Mouse (Mus musculus) liver, embryonic 15.5 days (tissue): Measurements from ENCODE around the gene Atg7. TPM values are rescaled to one million over a fixed set of nuclear protein-coding genes. Genes with fewer than 3 reads are reported as not detected.

ENCODE experiments used
- ATAC-seq: fragments of 200-750 bp; cut with Nextera tagmentation; 2 replicates; pipeline ENCODE4 v1.8.0; 2017; ENCODE audit warnings: moderate number of reproducible peaks, mild to moderate bottlenecking, moderate library complexity; ENCODE audit not compliant: insufficient read depth
- H3K27ac ChIP-seq: fragments of 300-500 bp; sonication (generic); replicated peaks from 2 replicates; pipeline ENCODE4 v1.5.1; 2015; ENCODE audit warnings: mild to moderate bottlenecking, inconsistent platforms
- H3K27me3 ChIP-seq: fragments of 300-500 bp; sonication (generic); 2 replicates; pipeline ENCODE4 v1.6.1; 2015; ENCODE audit warnings: mild to moderate bottlenecking, inconsistent platforms
- H3K36me3 ChIP-seq: fragments of 300-500 bp; sonication (generic); replicated peaks from 2 replicates; pipeline ENCODE4 v1.6.1; 2015; ENCODE audit warnings: moderate library complexity, mild to moderate bottlenecking, inconsistent platforms
- H3K4me1 ChIP-seq: fragments of 300-500 bp; sonication (generic); replicated peaks from 2 replicates; pipeline ENCODE4 v1.6.1; 2015; ENCODE audit warnings: inconsistent platforms
- H3K4me2 ChIP-seq: fragments of 300-500 bp; sonication (generic); 2 replicates; pipeline ENCODE4 v1.6.1; 2015; ENCODE audit warnings: moderate library complexity, mild to moderate bottlenecking, inconsistent platforms
- H3K4me3 ChIP-seq: fragments of 300-500 bp; sonication (generic); replicated peaks from 2 replicates; pipeline ENCODE4 v1.5.1; 2015; ENCODE audit warnings: mild to moderate bottlenecking, inconsistent platforms
- H3K9ac ChIP-seq: fragments of 300-500 bp; sonication (generic); 2 replicates; pipeline ENCODE4 v1.6.1; 2015; ENCODE audit warnings: moderate library complexity, mild to moderate bottlenecking, inconsistent platforms
- H3K9me3 ChIP-seq: fragments of 300-500 bp; sonication (generic); replicated peaks from 2 replicates; pipeline ENCODE4 v1.6.1; 2016; ENCODE audit warnings: inconsistent platforms
- WGBS: fragments of 180-500 bp; shearing (Covaris S2); methylation state at CpG from one replicate; pipeline ENCODE4 v1.1.7; 2015; ENCODE audit warnings: mixed read lengths; ENCODE audit not compliant: insufficient replicate concordance; 5-methylcytosine and 5-hydroxymethylcytosine counted together
- polyA plus RNA-seq: library from polyadenylated mRNA; unstranded; fragments of >200 nt; fragmentation: Nextera tagmentation; extraction: Ambion mirVana; gene quantifications from 2 replicates; pipeline ENCODE4 v1.2.1, GENCODE M21; 2015

The Atg7 gene
- polyA plus RNA-seq, 1 experiment from 2014 or later, result 12.5 TPM

GRCm38 (mm10) chr6:114685412-114685811, 42.5 kb downstream of the Atg7 start:
- Histone ChIP-seq H3K4me3 (no peak overlapping the region), H3K36me3 (peaks cover 9% of the 10 kb centered on the region; the same call in 1 of the 2 replicates), H3K9me3 (no peaks in the 10 kb centered on the region), H3K27me3 (no peaks in the 10 kb centered on the region), H3K4me2 (no peak overlapping the region), H3K9ac (no peak overlapping the region), H3K4me1 (no peaks in the 10 kb centered on the region), H3K27ac (no peak overlapping the region)
- WGBS, result 69% methylated on average over 1 of the region's 1 CpGs
- ATAC-seq, result no peak

- H3K36me3 ChIP-seq, result peaks cover 6% of the 10 kb centered on the region; the same call in 1 of the 2 replicates
- no peak overlapping the region for H3K27ac ChIP-seq
- H3K27me3 ChIP-seq, result no peaks in the 10 kb centered on the region
- ATAC-seq, result no peak
- no peak overlapping the region for H3K4me3 ChIP-seq
- 57% methylated on average over 1 of the region's 1 CpGs for WGBS
- no peak overlapping the region for H3K4me2 ChIP-seq
- no peaks in the 10 kb centered on the region for H3K9me3 ChIP-seq
- no peaks in the 10 kb centered on the region for H3K4me1 ChIP-seq
- H3K9ac ChIP-seq, result no peak overlapping the region
These were observed 44.1 kb downstream of the Atg7 start for GRCm38 (mm10) chr6:114687035-114687434.

DNA sequence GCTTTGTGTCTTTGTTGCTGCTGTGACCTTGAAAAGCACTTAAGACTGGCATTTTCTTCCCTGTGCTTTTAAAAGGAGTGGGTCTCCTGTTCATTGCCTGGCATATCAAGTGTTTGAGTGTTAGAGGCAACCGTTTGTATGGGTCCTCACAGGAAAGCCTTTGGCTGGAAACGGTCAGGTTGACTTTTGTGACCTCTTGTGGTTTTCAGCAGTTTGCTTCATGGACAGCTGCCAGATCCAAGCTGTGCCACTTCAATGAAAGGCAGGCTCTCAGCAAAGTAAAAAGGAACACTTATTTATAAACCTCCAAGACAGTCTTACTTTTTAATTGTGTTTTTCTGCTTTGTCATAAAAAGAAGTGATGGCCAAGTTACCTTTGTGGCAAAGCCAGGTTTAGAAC, 47.8 kb downstream of the Atg7 start:
- Histone ChIP-seq H3K4me3 (no peak overlapping the region), H3K36me3 (peaks cover 4% of the 10 kb centered on the region; the same call in 1 of the 2 replicates), H3K9ac (no peak overlapping the region), H3K4me2 (no peak overlapping the region), H3K27ac (no peak overlapping the region), H3K27me3 (no peaks in the 10 kb centered on the region), H3K9me3 (no peaks in the 10 kb centered on the region), H3K4me1 (no peaks in the 10 kb centered on the region)
- WGBS, result 33% methylated on average over 2 of the region's 2 CpGs
- ATAC-seq, result no peak

- H3K4me3 ChIP-seq, result no peak overlapping the region
- H3K4me1 ChIP-seq, result no peaks in the 10 kb centered on the region
- WGBS, result 72% methylated on average over 6 of the region's 6 CpGs
- peaks cover 2% of the 10 kb centered on the region; the same call in 1 of the 2 replicates for H3K36me3 ChIP-seq
- no peak for ATAC-seq
- no peak overlapping the region for H3K9ac ChIP-seq
- H3K4me2 ChIP-seq, result no peak overlapping the region
- no peaks in the 10 kb centered on the region for H3K27me3 ChIP-seq
- no peaks in the 10 kb centered on the region for H3K9me3 ChIP-seq
- H3K27ac ChIP-seq, result no peak overlapping the region
These were observed 48.6 kb downstream of the Atg7 start for GRCm38 (mm10) chr6:114691530-114691929.

- WGBS, result 84% methylated on average over 10 of the region's 10 CpGs
- no peaks in the 10 kb centered on the region for H3K4me1 ChIP-seq
These were observed 49.8 kb downstream of the Atg7 start for GRCm38 (mm10) chr6:114692691-114693090.

GRCm38 (mm10) chr6:114697646-114698490, 55.0 kb downstream of the Atg7 start:
- Histone ChIP-seq H3K27me3 (no peaks in the 10 kb centered on the region), H3K27ac (no peak overlapping the region), H3K9me3 (no peaks in the 10 kb centered on the region), H3K4me1 (no peaks in the 10 kb centered on the region), H3K36me3 (0 out of 2 replicates have a peak, but pooled peaks cover 10% of the 10 kb centered on the region), H3K9ac (no peak overlapping the region), H3K4me2 (no peak overlapping the region), H3K4me3 (no peak overlapping the region)
- 40% methylated on average over 9 of the region's 9 CpGs for WGBS
- ATAC-seq, result no peak

More at GRCm38 (mm10) chr6:114692691-114693090, 49.8 kb downstream of the Atg7 start:
- no peaks in the 10 kb centered on the region for H3K27me3 ChIP-seq
- no peaks in the 10 kb centered on the region for H3K9me3 ChIP-seq
- no peaks in the 10 kb centered on the region; the same call in 1 of the 2 replicates for H3K36me3 ChIP-seq
- H3K27ac ChIP-seq, result no peak overlapping the region
- no peak overlapping the region for H3K9ac ChIP-seq
- no peak for ATAC-seq
- no peak overlapping the region for H3K4me2 ChIP-seq
- H3K4me3 ChIP-seq, result no peak overlapping the region

DNA sequence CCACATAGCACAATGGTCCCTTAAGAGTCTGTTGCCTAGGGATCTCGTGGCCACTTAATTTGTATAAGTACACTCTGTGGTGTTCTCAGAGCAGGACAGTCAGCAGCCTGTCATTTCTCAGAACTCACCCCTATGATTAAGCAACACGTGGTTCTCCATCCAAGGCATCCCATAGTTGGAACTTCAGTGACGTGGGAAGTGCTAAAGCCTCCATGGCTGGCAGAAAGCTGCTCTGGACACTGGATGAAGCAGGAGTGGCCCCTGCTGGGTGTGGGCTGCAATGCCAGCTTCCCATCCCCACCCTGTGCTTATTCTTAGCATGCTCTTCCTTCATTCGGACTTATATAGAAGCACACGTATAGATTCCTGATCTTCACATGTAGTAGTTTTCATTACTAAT, 55.7 kb downstream of the Atg7 start:
- ATAC-seq, result no peak
- H3K36me3 ChIP-seq, result 0 out of 2 replicates have a peak, but pooled peaks cover 10% of the 10 kb centered on the region
- no peaks in the 10 kb centered on the region for H3K4me1 ChIP-seq
- H3K9me3 ChIP-seq, result no peaks in the 10 kb centered on the region
- H3K4me3 ChIP-seq, result no peak overlapping the region
- 56% methylated on average over 5 of the region's 5 CpGs for WGBS
- H3K27me3 ChIP-seq, result no peaks in the 10 kb centered on the region
- no peak overlapping the region for H3K4me2 ChIP-seq
- H3K27ac ChIP-seq, result no peak overlapping the region
- H3K9ac ChIP-seq, result no peak overlapping the region

DNA sequence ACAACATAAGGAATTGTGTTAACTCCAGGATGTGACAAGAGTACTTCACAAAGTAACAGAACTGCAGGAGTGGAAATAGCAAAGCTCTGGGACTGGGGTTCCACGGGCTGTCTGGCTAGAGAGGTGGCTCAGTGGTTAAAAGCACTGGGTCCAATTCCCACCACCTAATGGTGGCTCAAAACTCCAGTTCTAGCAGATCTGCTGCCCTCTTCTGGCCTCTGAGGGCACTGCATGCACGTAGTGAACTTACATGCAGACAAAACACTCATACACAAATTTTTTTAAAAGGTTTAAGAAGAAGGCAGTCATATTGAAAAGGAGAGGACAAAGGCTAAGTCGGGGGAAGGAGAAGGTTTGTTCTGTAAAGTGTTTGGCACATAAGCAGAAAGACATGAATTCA, 57.8 kb downstream of the Atg7 start:
- Histone ChIP-seq H3K4me1 (no peaks in the 10 kb centered on the region), H3K27ac (no peak overlapping the region), H3K36me3 (0 out of 2 replicates have a peak, but pooled peaks cover 15% of the 10 kb centered on the region), H3K9ac (no peak overlapping the region), H3K9me3 (no peaks in the 10 kb centered on the region), H3K27me3 (no peaks in the 10 kb centered on the region), H3K4me3 (no peak overlapping the region), H3K4me2 (no peak overlapping the region)
- ATAC-seq, result no peak
- 57% methylated on average over 3 of the region's 3 CpGs for WGBS

DNA sequence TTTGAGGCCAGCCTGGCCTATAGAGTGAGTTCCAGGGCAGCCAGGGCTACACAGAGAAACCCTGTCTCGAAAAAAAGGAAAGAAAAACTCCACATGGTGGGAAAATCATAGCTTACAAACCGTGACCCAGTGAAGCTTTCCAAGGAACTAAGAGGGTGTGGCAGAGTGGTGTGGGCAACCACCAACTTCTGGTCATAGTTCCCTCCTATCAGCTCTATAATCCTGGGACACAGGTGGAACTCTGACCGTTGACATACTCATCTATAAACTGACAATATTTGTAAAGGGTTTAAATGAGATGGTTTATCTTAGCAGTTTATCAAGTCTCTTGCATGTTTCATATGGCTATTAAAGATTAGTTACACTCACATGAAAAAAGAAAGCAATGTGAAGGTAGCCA, 64.1 kb downstream of the Atg7 start:
- ATAC-seq, result no peak

DNA sequence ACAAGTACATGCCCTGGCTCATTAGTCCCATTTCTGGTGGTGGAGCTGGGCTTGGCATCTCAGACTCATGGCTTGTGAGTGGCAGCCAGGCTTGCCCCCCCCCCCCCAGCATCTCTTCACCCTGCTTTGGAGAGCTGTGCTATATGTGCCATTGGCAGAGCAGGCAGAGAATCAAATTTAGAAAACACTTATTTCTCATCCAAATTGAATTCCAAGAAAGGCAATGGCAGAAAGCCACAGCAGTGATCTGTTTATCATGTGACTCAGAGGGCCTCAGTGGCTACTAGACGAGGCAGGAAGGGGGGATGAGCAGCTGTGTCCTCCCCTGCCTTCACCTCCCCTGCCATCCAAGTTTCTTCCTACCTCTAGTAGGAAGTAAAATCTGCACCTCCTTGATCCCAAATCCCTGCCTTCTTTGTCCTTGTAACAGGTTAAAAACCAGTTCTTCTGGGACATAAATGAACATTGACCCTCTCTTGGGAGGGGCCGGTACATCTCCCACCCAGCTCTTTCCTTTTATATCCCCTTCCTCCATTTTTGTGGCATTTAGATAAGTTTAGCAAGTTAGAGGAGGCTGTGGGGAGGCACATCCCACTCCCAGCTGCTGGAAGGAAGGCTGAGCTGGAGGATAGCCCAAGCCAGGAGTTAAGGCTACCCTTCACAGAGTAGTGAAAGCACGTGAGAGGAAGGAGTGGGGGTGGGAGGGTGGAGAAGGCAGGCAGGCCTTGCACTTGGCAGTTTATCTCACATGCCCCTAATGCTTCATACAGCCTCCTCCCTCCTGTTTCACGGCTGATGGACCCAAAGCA, 69.5 kb downstream of the Atg7 start:
- WGBS, result 46% methylated on average over 4 of the region's 4 CpGs
- Histone ChIP-seq H3K4me1 (no peaks in the 10 kb centered on the region), H3K27ac (no peak overlapping the region), H3K9me3 (no peaks in the 10 kb centered on the region), H3K27me3 (no peaks in the 10 kb centered on the region), H3K9ac (no peak overlapping the region), H3K4me3 (no peak overlapping the region), H3K4me2 (no peak overlapping the region), H3K36me3 (no peaks in the 10 kb centered on the region)
- ATAC-seq, result no peak

More for the DNA sequence above, 64.1 kb downstream of the Atg7 start:
- no peak overlapping the region for H3K9ac ChIP-seq
- WGBS, result 53% methylated on average over 3 of the region's 3 CpGs
- H3K27ac ChIP-seq, result no peak overlapping the region
- no peaks in the 10 kb centered on the region for H3K9me3 ChIP-seq
- no peak overlapping the region for H3K4me3 ChIP-seq
- H3K4me1 ChIP-seq, result no peaks in the 10 kb centered on the region
- no peak overlapping the region for H3K4me2 ChIP-seq
- 0 out of 2 replicates have a peak, but pooled peaks cover 5% of the 10 kb centered on the region for H3K36me3 ChIP-seq
- H3K27me3 ChIP-seq, result no peaks in the 10 kb centered on the region

GRCm38 (mm10) chr6:114713538-114713937, 70.6 kb downstream of the Atg7 start:
- no peak overlapping the region for H3K4me2 ChIP-seq
- H3K4me1 ChIP-seq, result no peaks in the 10 kb centered on the region
- no peaks in the 10 kb centered on the region for H3K36me3 ChIP-seq
- ATAC-seq, result no peak
- no peaks in the 10 kb centered on the region for H3K27me3 ChIP-seq
- no peak overlapping the region for H3K9ac ChIP-seq
- no peaks in the 10 kb centered on the region for H3K9me3 ChIP-seq
- no peak overlapping the region for H3K4me3 ChIP-seq
- 79% methylated on average over 3 of the region's 3 CpGs for WGBS
- H3K27ac ChIP-seq, result no peak overlapping the region
